Mouse (Mus musculus): Measurements from ENCODE around the gene Btbd9.
A peak's percentile ranks its signal among the peaks of the same experiment; 100 is the strongest.

Gene Btbd9

DNA sequence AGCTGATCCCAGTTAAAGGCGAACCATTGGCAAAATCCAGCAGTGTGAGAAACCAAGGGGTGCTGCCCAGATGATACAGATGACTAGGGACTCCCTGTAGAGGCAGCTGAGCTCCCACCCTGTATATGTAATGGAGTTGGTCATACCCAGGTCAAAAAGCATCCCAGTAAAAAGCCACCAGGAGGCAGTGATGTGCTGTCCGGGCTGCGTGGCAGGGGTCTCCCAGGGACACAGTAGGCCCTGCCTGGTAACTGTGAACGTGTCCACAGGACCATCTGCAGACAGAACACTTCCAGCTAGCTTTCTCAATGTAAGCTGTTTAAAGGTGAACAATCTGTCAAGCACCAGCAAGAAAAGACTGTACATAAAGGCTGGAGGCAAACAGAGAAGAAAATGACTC lies 343.6 kb downstream of the Btbd9 start:
- DNase-seq = no peak

DNA sequence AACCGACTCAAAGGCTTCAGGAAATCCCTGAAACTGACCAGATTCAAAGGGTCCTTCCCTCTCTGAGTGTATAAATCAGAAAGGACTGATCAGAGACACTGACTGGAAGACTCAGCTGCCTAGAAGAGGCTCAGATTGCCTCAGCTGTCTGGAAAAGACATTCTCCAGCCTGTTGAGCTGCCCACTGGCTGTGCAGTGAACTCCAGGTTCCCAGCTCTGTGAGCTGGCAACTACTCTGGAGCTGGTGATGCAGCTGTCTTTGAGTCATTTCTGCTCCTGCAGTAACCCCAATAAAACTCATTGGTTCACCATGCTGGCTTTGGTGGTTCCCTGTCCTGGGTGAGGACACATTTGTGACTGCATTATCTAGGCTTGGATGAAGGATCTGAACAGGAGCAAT lies 344.8 kb downstream of the Btbd9 start:
- no peak for DNase-seq

DNA sequence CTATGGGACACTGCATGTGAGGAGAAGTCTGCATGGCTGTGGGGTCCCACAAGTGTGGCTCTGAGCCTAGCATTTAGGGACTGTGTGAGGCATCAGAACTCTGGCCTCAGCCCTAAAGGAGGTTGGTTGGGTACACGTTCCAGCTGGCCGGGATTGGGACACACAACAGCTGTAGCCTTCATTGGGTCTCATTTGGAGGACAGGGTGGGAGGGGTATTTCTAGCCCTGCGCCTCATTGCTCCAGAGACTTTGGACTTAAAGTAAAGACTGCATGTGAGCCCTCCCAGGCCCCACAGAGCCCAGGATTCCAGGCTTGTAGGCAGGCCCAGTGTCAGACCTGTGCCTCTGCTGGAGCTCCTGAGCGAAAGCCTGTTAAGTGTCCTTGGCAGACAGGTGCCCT lies 345.9 kb downstream of the Btbd9 start:
- DNase-seq = peak; percentile 55

DNA sequence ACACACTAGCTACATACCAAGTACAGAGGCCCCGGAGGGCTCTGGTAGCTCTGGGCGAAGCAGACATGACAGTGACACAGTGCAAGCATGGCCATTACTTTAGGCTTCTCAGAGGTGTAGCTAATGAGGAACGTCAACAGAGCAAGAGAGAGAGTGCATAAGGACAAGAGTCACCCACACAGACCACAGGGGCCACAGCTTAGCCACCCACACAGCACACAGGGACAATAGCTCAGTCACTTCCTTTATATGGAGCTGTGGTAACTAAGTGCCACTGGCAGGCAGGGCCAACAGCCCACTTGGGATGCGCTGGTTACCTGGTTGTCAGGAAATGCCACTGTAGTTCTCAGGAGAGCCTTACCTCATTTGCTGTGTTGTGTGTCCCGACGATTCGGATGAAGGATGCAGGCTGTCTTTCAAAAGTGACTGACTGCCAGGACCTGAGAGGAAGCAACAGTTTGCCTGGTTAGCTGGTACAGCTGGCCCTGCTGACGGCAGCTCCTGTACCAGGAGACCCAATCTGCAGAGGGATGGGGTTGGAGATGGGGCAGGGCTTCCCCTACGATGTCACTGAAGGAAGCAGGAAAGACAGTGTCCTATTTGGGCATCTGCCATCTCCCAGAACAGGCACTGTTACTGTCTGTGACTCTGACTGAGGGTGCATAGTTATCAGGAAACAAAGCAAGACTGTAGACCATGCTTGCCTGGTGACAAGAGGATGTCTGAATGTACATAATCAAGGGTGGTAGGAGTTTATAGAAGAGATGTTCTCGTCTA lies 347.7 kb downstream of the Btbd9 start:
- peak; percentile 28 for DNase-seq

DNA sequence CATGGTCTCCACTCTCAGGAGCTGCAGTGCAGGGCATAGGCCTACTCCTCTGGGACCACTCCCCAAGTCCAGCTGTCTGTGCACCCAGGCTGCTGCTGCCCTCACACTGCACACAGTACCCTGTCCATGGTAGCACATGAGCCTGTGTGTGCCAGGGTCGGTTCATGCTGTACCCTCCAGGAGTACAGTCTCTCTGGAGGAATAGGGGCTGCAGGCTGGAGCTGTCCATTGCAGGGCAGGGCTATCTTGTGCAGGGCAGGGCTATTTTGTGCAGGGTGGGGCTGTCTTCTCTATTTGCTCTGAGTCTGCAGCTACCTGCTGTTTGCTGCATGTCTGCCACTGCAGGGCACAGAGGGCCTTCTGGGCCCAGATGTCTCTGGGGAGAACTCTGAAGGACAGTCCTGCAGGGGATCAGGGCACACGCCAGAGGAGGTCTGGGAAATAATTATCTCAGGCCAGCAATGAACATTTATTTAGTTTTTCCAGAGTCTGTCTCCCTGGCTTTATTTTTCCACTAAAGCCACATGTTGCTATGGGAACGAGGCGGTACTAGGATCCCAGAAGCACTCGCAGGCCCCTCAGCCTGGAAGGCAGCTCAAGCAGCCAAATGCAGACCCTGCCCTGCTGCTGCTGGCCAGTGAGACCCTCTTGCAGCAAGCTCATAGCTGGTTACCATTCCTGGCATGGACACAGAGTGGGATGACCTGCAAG lies 351.1 kb downstream of the Btbd9 start:
- DNase-seq = no peak

DNA sequence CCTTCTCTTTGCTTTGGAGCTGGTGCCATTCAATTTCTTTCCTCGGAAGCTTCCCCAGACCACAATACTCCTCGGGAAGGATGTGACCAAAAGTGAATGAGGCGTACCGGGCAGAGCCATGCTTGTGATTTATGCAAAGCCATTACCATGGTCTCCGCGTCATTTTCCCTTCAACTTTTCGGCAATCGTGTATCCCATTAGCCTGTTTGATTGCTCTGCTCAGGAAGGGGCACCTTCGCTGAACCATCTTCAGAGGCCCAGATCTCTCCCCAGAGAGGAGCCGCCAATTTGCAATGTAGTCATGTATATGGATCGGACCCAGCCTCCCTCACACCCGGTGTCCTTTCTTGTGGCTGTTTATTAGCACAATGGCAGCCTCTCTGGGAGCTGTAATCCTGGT lies 353.5 kb downstream of the Btbd9 start:
- no peak for DNase-seq

DNA sequence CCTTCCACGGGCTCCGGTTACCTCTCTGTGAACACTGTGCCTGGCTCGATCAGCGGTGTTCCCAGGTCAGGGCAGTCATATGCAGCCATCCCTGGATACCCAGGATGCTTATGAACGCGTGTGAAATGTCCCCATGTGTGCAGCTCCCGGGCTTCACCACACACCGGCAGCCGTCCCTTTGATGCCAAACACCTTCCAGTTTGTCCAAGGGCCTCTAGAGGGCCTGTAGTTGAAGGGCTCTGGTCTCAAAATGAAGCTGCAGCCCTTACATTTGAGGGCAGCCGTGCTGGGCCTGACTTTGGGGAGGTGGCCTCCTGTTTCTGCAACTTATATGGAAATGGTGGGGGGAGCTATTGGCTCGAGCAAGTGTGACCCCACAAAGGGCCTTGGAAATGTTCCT lies 353.9 kb downstream of the Btbd9 start:
- DNase-seq = no peak

DNA sequence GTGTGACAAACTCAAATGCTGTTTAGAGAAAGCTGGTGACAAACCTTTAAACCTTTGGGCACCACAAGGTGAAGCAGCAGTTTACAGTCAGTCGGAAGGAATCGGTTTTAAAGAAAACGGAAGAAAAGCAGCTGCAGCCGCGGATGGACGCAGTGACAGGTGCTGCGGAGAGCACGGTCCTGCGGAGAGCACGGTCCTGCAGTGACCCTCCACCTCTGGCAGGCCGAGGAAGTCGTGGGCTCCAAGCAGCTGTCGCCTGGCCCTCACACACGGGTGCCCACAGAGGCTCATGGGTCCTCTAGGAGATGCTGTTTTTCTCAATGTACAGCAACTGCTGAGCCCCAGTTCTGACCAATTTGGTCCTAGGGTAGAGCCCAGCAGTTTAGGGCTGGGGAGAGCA lies 354.6 kb downstream of the Btbd9 start:
- no peak for DNase-seq

DNA sequence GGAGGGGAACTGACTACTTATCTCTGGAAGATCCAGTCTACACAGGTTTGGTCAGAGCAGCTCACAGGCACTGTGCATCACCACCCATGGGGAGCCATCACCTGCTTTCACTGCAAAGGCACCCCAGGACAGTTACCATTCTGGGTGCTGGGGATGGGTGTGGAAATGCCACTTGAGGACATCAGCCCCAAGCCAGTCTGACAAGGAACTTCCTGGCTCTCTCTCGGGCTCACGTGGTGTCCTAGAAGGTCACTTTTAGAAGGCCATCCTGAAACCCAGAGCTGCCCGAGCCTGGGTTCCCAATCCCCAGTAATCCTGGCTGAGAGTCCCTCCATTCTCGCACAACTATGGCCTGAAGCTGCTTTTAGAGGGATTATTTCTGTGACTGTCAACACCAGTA lies 360.5 kb downstream of the Btbd9 start:
- DNase-seq = no peak

DNA sequence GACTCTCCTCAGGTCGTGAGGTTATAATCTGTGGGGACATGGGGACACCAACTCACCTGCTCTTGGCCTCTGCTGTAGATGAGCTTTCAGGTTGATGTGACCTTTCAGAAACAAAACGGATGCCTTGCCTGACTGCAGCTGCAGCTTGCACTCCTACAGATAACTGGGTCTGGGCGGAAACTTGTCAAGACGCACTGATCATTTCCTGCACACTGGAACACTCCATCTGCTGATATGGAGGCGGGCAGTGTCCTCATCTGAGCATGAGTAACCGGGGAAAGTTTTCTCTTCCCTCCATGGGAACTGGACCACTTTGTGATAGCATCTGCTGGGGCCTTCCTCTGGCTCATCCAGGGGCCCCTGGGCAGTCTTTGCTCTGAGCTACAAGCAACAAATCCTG lies 361.9 kb downstream of the Btbd9 start:
- no peak for DNase-seq

DNA sequence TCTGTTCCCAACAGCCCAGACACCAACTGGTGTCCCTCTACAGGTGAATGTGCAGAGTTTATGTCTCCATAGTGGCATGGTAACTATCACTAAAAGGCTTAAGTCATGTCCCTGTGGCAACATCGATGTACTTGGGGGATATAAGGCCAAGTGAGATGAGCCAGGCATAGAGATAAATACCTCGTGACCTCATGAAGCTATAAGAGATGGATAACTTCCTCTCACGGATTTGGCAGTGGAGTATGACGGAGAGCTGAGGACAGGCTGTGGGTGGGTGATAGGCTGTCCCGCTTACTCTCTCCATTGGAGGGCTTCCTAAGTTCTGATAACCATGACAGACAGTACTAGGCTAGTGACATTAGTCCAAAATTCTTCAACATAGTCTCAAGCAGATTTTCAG lies 362.9 kb downstream of the Btbd9 start:
- DNase-seq = no peak

DNA sequence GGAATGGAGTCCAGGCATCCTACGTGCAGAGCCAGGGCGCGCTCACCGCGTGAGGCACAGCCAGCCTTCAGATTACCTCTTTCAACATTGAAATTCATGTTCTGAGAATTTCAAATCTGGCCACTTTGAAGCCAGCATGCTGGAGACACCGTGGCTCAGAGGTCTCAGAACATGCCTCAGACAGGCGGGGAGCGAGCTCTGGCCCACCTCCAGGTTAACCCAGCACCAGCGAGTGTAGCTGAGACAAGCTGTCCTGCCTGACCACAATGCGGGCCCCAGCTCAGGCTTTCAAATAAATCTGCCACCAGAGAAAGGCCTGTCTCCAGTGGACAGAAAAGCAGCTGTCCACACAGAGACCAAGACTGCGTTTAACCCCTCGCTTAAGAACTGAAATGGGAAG lies 363.6 kb downstream of the Btbd9 start:
- no peak for DNase-seq

DNA sequence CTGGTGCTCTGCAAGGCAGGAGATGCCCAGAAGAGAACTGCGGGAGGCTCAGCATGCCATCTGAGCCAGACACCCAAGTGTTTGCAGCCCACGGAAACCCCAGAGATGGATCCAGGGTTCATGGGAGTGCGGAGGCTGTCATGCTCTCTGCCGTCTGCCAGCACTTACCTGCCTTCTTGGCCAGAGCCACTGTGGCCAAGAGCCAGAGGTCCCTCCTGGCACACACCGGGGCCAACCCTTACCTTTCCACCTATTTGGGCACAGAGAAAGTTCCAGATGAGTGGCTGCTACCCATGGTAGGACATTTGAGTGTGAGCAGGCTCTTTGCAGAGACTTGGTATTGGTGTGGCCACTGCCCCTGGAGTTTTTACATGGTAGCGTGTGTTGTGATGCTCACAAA lies 365.4 kb downstream of the Btbd9 start:
- DNase-seq = no peak

DNA sequence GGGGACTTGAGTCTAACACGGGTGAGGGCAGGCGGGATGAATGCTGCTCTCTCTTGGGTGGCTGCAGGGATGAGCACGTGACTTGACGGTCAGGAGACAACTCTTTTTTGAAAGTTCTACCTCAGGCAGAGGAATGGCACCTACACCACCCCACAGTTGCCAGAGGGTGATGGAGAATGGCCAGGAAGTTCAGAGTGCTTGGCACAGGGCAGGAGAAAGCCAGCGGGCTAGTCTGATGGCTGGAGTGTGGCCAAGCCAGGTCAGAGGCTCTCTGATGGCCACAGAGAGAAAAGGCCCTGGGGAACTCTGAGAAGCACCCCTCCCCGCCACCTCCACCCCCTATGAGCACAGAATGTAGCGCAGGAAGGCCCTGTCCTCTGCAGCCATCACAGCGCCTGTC lies 366.0 kb downstream of the Btbd9 start:
- DNase-seq = no peak

DNA sequence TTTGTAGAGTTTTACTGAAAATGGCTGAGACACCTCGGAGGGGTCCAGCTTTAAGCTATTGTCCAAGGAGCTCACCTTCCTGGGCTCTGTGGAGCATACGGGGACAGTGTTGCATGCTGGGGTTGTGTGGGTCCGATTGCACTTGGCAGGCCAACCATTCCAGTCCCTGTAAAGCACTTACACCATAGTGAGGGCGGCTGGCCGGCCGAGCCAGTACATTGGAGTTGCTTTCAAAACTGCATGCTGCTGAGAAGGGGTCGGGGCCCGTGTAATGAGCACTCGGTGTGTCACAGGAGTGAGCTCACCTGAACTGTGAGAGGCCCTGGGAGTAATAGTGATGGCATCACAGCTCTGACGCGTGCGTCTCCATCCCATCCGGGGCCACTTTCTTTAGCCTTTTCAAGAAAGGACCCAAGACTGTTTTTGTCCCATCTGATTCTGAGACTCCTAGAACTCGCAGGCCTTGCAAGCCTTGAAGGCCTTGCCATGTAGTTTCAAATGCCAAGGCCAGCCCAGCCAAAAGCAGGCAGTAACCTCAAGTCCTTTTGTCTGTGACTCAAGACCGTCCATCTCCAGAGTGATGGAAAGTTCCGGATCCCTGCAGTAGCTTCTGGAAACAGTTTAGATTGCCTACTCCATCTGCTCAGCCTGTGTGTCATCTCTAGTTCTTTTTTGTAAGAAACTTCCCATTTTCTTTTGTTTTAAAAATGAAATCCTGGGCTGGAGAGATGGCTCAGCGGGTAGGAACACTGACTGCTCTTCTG lies 371.0 kb downstream of the Btbd9 start:
- DNase-seq = no peak

DNA sequence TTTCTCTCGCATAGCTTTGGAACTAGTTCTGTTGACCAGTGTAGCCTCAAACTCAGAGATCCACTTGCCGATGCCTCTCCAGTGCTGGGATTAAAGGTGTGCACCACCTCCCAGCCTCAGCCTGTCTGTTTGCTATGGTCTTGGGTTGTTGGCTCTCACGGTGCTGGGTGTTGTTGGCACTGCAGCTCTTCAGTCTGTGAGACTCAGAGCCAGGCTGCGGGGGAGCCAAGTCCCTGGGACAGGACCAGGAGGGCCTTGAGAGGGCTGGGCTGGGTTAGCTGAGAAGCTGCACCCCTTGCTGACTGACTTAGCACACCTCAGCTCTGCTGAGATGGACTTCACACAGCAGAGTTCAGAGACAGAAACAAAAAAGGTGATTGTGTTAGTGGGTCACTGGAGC lies 376.0 kb downstream of the Btbd9 start:
- no peak for DNase-seq

DNA sequence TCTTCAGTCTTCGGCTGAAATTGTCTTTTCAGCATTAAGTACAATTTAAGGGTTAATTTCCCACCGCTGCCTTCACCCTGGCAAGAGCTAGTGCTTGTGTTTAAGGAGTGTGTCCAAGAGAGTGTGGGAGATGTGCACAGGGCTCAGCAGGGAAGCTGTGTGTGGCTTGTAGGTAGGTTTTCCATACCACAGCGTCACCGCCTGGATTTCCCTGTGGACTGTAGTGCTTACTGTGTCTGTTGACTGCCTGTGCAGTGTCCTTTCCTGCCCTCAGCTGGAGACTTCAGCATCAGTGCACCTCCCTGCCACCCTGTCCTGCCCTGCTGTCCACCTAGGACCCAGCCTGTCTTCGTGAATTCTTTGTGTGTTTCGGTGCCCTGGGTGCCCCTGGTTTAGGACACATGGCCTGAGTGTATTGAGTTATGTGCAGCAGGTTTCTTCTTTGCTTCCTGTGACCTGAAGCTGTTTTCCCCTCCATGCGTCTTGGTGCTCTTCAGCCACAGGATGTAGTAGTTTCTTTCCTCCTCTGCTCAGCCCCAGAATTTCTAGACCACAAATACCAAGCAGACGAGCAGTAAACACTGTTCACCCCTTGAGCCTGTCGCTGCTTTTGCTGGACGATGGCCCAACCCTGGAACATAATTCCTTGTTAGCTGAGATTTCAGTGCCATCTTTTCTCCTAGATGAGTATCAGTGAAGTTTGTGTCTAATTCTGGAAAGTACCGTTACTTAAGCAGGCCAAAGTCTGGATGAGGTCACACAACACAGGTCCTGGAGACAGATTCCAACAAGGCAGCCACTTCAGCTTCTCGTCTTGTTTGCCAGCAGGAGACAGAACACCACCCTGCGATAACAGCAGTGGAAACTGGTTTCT lies 376.7 kb downstream of the Btbd9 start:
- no peak for DNase-seq

DNA sequence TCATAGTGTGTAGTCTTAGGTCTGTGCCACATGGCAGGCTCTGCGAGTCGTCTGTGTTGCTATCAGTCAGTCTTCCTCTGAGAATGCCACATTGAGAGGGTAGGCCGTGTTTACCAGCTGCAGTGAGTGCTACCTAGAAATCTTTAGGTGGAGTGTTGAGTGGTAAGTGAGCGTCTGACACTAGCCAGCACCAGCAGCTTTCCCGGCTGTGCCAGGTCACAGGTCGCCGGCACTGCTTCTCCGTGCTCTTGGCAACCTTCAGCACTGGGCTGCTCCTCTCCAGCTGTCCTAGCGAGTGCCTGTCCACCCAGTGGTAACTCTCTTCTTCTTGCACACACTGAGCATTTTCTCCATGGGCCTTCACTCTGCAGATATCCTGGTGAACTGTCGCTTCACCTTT lies 377.9 kb downstream of the Btbd9 start:
- no peak for DNase-seq

DNA sequence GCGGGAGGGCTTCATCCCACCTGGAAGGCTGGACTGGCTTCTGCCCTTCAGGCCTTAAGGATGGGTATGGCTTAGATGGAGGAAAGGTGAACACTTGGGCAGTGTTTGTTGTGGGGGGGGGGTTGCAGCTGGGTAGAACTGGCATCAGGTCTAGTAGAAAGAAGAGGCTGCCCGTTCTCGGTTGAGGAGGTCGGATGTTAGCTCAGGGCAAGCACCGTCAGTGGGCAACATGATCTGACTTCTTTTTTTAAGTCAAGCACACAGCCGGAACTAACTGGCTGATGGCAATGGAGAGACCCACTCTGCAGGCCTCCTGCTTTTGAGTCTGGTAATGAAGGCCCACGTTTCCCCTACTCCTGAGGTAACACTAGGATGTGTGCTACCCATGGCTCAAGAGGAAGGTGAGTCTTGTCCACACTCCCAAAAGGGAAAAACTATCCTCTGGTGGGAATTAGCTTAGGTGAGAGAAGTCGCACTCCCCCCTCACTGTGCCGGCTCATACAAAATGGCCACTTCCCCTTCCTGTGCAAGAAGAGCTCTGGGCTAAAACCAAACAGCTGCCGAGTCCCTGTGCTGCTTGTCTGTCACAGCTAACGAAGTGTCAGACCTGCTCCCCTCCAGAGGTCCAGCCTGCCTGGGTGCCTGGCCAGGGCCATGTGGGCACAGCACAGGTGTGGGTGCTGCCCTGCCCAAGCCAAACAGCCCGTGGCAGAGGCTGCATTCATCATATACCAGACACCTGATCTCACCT lies 378.8 kb downstream of the Btbd9 start:
- no peak for DNase-seq

DNA sequence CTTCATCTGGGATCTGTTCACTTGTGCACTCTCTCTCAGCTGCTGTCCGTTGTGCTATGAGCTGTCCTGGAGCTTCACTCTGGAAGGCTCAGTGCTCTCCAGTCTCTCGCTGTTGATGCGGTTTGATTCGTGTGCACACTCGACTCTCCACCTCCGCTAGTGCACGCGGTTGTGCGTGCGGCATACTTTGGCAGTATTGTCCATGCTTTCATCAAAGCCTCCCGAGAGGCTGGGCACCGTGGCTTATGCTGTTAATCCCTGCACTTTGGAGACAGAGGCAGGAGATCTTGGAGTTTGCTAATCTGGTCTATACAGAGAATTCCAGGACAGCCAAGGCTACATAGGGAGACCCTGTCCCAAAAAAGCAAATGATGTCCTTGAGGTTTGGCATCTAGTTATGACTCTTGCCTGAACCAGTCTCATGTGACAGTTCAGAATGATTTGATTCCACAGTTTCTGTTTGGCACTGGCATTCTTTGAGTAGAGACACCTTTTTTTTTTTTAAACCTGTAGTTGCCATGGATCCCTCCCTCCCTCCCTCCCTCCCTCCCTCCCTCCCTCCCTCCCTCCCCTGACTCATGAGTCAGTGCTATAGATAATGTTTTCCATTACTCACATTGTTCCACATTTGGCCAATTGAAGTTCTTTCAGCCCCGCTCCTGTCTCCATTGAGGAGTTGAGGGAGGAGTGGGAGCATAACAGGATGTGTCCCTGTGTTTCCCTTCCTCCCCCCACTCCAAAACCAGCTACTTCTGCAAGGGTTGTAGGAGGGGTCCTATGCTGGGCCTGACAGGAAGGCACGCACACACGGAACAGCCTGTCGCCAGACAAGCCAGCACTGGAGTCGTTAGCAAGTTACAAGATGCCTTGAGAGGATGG lies 379.6 kb downstream of the Btbd9 start:
- DNase-seq = peak; percentile 36

DNA sequence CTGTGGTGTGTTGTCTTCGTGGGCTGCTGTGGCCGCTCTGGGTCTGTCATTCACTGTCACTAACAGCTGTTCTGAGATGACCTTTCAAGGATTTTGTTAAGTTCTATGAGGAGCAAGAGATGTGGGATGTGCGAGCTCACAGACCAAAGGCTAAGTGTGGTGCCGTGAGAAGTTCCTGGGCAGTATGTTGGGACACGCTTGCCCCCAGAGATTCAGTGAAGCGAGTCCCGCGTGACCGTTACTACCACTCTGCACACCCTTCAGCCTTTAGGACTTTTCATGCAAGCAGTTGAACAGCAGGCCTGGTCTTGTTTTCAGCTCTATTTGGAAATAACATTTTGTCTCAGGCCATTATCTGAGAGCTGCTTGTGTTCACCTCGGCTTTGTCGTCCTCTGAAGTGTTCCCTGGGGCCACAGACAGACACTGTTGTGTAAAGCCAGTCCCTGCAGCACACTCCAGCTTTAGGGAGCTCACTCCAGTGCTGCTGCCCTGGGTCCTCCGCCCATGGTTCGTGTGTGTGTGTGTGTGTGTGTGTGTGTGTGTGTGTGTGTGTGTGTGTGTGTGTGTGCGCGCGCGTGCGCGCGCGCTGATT lies 380.6 kb downstream of the Btbd9 start:
- DNase-seq = no peak
